ENCODE assay signal across 15 mouse cellular contexts in the genomic region with DNA sequence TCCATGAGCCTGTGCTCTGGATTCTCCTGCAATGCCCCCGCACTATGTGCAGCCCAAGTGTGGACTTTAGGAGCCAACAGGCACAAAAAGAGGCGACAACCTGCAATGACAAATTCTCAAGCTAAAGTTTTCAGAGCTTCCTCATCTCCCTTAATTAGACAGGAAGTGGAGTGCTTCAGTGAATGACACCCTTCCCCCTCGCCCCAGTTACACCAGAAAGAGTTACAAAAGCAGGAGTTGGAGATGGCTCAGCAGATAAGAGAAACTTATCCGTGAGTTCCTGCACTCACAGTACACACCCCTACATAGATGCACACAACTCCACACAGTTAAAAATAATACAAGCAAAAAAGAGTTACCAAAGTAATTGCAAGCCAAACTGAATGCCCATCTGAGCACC.
"Had no signal": no experiment of that assay in that cellular context is flagged by ENCODE, and none has a peak within 500 bp of the region (broad histone marks: within the 10 kb centered on the region; RNA-seq: fewer than 3 reads in every experiment).

No protein-coding gene starts in this region.

- H3K9me3 ChIP-seq: kidney, embryonic 15.5 days; limb, embryonic 15.5 days; liver, embryonic 13.5 days; lung, embryonic 15.5 days had no signal

- H3K4me3 ChIP-seq: kidney, embryonic 15.5 days; left cerebral cortex, adult 2 months; limb, embryonic 15.5 days; liver, embryonic 13.5 days; lung, embryonic 15.5 days; midbrain, embryonic 10.5 days; midbrain, embryonic 15.5 days; neural tube, embryonic 12.5 days had no signal

- H3K27me3 ChIP-seq: kidney, embryonic 15.5 days; limb, embryonic 15.5 days; liver, embryonic 13.5 days; lung, embryonic 15.5 days; midbrain, embryonic 15.5 days; neural tube, embryonic 12.5 days had no signal

- H3K9ac ChIP-seq: kidney, embryonic 15.5 days; limb, embryonic 15.5 days; liver, embryonic 13.5 days; liver, postnatal 0 days; lung, embryonic 15.5 days; midbrain, embryonic 15.5 days; neural tube, embryonic 12.5 days had no signal

- H3K4me1 ChIP-seq: limb, embryonic 15.5 days; liver, embryonic 13.5 days; lung, embryonic 15.5 days; midbrain, embryonic 10.5 days; midbrain, embryonic 15.5 days; neural tube, embryonic 12.5 days had no signal

- ATAC-seq: intestine, embryonic 16.5 days; liver, postnatal 0 days; midbrain, embryonic 15.5 days had no signal

- H3K36me3 ChIP-seq: kidney, embryonic 15.5 days; limb, embryonic 15.5 days; liver, embryonic 13.5 days; lung, embryonic 15.5 days; midbrain, embryonic 10.5 days; midbrain, embryonic 15.5 days; neural tube, embryonic 12.5 days had no signal

- DNase-seq: kidney, adult 2 months; kidney, postnatal 14 days; liver, embryonic 13.5 days; liver, postnatal 0 days; right cerebral cortex, postnatal 4 days; spleen, adult 18-20 months; thymus, adult 2 months had no signal

- H3K27ac ChIP-seq: kidney, embryonic 15.5 days; left cerebral cortex, adult 2 months; limb, embryonic 15.5 days; liver, embryonic 13.5 days; lung, embryonic 15.5 days; midbrain, embryonic 10.5 days; midbrain, embryonic 15.5 days; neural tube, embryonic 12.5 days had no signal

- H3K4me2 ChIP-seq: kidney, embryonic 15.5 days; limb, embryonic 15.5 days; liver, embryonic 13.5 days; lung, embryonic 15.5 days; midbrain, embryonic 15.5 days; neural tube, embryonic 12.5 days had no signal
